Mouse (Mus musculus): Measurements from ENCODE around the gene Lrrc37a. TPM values are rescaled to one million over a fixed set of nuclear protein-coding genes. Genes with fewer than 3 reads are reported as not detected.
"Not testable (repeated sequence)": the region's sequence is repeated elsewhere in the genome, so short reads cannot be mapped to it uniquely, and the experiment has no call there.

Lrrc37a gene
- not detected in 2 replicates for polyA plus RNA-seq (2011; ENCODE audit: insufficient read length, low read depth, missing spikeins)

GRCm38 (mm10) chr11:103504497-103504896 is at the start of gene Lrrc37a:
Gene Lrrc37a (minus strand): TSS chr11:103504597.
- Histone ChIP-seq H3K27ac (ENCODE audit: insufficient read depth, low read length) (no peak within 1 kb of the TSS), H3K4me1 (ENCODE audit: control insufficient read depth, insufficient read depth, low read length) (no peaks in the 10 kb centered on the region), H3K4me3 (ENCODE audit: insufficient read depth, low read length) (no peak within 1 kb of the TSS)
- TF ChIP-seq POLR2A (IDR thresholded peaks at IDR 0.05; ENCODE audit: low read depth, low read length) (no peak), CTCF (IDR thresholded peaks at IDR 0.05; ENCODE audit: borderline replicate concordance, insufficient read depth, low read length) (no peak)

- H3K4me1 ChIP-seq (ENCODE audit: control insufficient read depth, insufficient read depth, low read length); H3K27ac ChIP-seq (ENCODE audit: insufficient read depth, low read length); H3K4me3 ChIP-seq (ENCODE audit: insufficient read depth, low read length): not testable (repeated sequence)
Measured at GRCm38 (mm10) chr11:103534973-103535372, 30.6 kb upstream of the Lrrc37a start.

DNA sequence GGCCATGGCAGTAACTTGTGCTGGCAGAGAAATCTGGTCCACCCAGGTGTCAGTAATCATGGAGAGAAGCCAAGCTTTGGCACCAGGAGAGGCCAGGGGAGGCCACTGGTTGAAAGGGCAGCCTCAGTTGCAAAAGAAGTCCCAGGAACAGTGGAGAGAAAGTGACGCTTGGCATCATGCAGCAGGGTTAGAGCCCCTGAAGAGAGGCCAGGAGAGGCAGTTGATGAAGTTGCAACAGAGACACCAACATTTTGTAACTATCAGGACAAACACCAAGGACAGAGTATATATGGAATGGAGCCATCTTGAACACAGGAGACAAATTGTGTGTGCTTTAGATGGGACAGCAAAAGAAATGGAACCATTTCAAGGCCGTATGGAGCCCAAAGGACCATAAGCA is 7.7 kb upstream of the Lrrc37a start:
- TF ChIP-seq POLR2A (IDR thresholded peaks at IDR 0.05; ENCODE audit: low read depth, low read length) = no peak
- no peak overlapping the region for H3K27ac ChIP-seq (ENCODE audit: insufficient read depth, low read length)

GRCm38 (mm10) chr11:103464443-103464842 is 40.0 kb downstream of the Lrrc37a start:
- Histone ChIP-seq H3K4me3 (ENCODE audit: insufficient read depth, low read length) (no peak overlapping the region), H3K27ac (ENCODE audit: insufficient read depth, low read length) (no peak overlapping the region), H3K4me1 (ENCODE audit: control insufficient read depth, insufficient read depth, low read length) (no peaks in the 10 kb centered on the region)
- no peak for TF ChIP-seq POLR2A (IDR thresholded peaks at IDR 0.05; ENCODE audit: low read depth, low read length)
- peak; percentile 50; the same call in 1 of the 2 replicates for TF ChIP-seq CTCF (IDR thresholded peaks at IDR 0.05; ENCODE audit: borderline replicate concordance, insufficient read depth, low read length)

More for the DNA sequence above, 7.7 kb upstream of the Lrrc37a start:
- Histone ChIP-seq H3K4me1 (ENCODE audit: control insufficient read depth, insufficient read depth, low read length) (no peaks in the 10 kb centered on the region), H3K4me3 (ENCODE audit: insufficient read depth, low read length) (no peak overlapping the region)

DNA sequence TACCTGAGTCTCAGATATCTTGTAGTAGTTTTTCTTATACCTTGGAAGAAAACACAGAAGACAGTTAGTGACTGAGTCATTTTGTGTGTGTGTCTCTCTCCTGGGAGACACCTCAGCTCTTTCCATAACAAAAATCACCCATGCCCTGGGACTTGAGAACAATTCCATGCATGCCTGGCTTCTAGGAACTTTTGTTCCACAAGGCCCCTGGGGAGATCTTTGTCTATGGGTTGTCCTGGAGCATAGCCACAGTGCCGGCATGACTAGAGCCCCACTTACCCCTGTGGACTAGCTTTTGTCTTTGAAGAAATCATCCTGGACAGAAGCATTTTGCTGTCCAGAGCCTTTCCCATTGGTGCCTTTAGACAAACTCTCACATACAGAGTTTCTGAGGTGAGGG is 53.3 kb downstream of the Lrrc37a start:
- H3K4me1 ChIP-seq (ENCODE audit: control insufficient read depth, insufficient read depth, low read length); H3K27ac ChIP-seq (ENCODE audit: insufficient read depth, low read length); H3K4me3 ChIP-seq (ENCODE audit: insufficient read depth, low read length): not testable (repeated sequence)

- H3K27ac ChIP-seq (ENCODE audit: insufficient read depth, low read length); H3K4me1 ChIP-seq (ENCODE audit: control insufficient read depth, insufficient read depth, low read length); H3K4me3 ChIP-seq (ENCODE audit: insufficient read depth, low read length): not testable (repeated sequence)
Measured at GRCm38 (mm10) chr11:103449721-103450120, 54.7 kb downstream of the Lrrc37a start.

- Histone ChIP-seq H3K27ac (ENCODE audit: insufficient read depth, low read length) (no peak overlapping the region), H3K4me3 (ENCODE audit: insufficient read depth, low read length) (no peak overlapping the region), H3K4me1 (ENCODE audit: control insufficient read depth, insufficient read depth, low read length) (no peaks in the 10 kb centered on the region)
- TF ChIP-seq POLR2A (IDR thresholded peaks at IDR 0.05; ENCODE audit: low read depth, low read length) = no peak
- TF ChIP-seq CTCF (IDR thresholded peaks at IDR 0.05; ENCODE audit: borderline replicate concordance, insufficient read depth, low read length) = no peak
Measured at GRCm38 (mm10) chr11:103443678-103444077, 60.7 kb downstream of the Lrrc37a start.

DNA sequence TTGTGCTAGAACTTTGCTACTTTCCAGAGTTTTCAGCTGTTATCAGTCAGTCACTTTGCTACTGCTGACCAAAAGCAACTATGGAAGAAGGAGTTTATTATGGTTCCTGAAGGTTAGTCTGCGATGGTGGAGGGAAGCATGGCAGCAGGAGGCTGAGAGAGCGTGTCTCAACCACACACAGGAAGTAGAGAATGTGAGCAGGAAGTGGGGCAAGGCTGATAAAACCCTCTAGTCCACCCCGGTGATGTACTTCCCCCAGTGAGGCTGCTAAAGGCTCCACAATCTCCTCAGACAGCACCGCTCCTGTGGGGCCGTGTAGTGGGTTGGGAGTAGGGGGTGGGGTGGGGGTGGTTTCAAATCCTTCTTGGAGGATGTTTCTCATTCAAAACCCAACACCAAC is 68.1 kb downstream of the Lrrc37a start:
- Histone ChIP-seq H3K27ac (ENCODE audit: insufficient read depth, low read length) (no peak overlapping the region), H3K4me1 (ENCODE audit: control insufficient read depth, insufficient read depth, low read length) (no peaks in the 10 kb centered on the region), H3K4me3 (ENCODE audit: insufficient read depth, low read length) (no peak overlapping the region)
- no peak for TF ChIP-seq POLR2A (IDR thresholded peaks at IDR 0.05; ENCODE audit: low read depth, low read length)
- TF ChIP-seq CTCF (IDR thresholded peaks at IDR 0.05; ENCODE audit: borderline replicate concordance, insufficient read depth, low read length) = no peak

DNA sequence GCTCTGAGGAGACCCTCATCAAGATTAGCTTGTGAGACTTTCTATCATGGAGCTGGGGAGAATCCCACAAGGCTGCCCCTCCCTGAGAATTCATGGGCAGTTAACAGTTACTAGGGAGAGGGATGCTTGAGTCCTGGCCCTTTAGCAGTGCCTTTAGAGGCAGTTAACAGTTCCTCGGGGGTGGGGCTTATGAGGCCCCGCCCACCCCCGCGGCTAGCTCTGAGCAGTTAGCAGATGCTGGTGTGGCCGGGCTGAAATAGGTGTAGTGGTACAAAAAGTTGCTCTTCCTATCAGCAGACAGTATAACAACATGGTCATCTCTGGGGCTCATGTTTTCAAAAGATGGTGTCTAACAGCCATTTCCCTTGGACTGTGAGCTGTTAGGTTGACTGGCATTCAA is 79.4 kb downstream of the Lrrc37a start:
- TF ChIP-seq CTCF (IDR thresholded peaks at IDR 0.05; ENCODE audit: borderline replicate concordance, insufficient read depth, low read length) (no peak), POLR2A (IDR thresholded peaks at IDR 0.05; ENCODE audit: low read depth, low read length) (no peak)

GRCm38 (mm10) chr11:103419667-103420066 is 84.7 kb downstream of the Lrrc37a start:
- TF ChIP-seq CTCF (IDR thresholded peaks at IDR 0.05; ENCODE audit: borderline replicate concordance, insufficient read depth, low read length) (no peak), POLR2A (IDR thresholded peaks at IDR 0.05; ENCODE audit: low read depth, low read length) (no peak)
- Histone ChIP-seq H3K4me3 (ENCODE audit: insufficient read depth, low read length) (no peak overlapping the region), H3K27ac (ENCODE audit: insufficient read depth, low read length) (no peak overlapping the region), H3K4me1 (ENCODE audit: control insufficient read depth, insufficient read depth, low read length) (no peaks in the 10 kb centered on the region)

More for the DNA sequence above, 79.4 kb downstream of the Lrrc37a start:
- no peak overlapping the region for H3K4me3 ChIP-seq (ENCODE audit: insufficient read depth, low read length)
- H3K4me1 ChIP-seq (ENCODE audit: control insufficient read depth, insufficient read depth, low read length) = no peaks in the 10 kb centered on the region
- H3K27ac ChIP-seq (ENCODE audit: insufficient read depth, low read length) = no peak overlapping the region

DNA sequence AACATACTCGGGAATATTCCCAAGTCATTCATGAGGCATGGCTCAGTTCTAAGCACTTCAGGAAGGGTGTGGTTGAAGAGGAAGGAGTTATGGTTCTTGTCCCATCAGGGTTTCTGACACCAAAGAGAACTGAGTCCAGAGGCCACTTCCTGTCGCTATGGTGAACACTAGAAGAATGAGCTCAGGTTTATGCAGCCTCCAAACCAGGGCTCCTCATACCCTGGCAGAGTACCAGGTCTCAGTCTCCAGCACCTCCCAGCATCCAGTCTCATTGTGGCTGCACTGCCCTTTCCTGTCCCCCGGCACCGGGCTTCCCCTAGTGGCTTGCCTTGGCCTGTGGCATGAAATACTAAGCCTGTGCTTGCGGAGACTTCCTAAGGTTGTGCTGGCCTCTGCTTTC is 85.2 kb downstream of the Lrrc37a start:
- no peak for TF ChIP-seq POLR2A (IDR thresholded peaks at IDR 0.05; ENCODE audit: low read depth, low read length)
- no peak for TF ChIP-seq CTCF (IDR thresholded peaks at IDR 0.05; ENCODE audit: borderline replicate concordance, insufficient read depth, low read length)
- H3K4me1 ChIP-seq (ENCODE audit: control insufficient read depth, insufficient read depth, low read length) = no peaks in the 10 kb centered on the region
- H3K27ac ChIP-seq (ENCODE audit: insufficient read depth, low read length) = no peak overlapping the region
- H3K4me3 ChIP-seq (ENCODE audit: insufficient read depth, low read length) = no peak overlapping the region
